Mouse (Mus musculus) megakaryocyte progenitor cell, adult 5-6 weeks (primary cell): ENCODE measurements around the gene Adgrd1. TPM values are rescaled to one million over a fixed set of nuclear protein-coding genes. Genes with fewer than 3 reads are reported as not detected.

Experiments used
- ATAC-seq: replicated peaks from 2 replicates; pipeline ENCODE4 v1.8.0; 2016; ENCODE audit warnings: mild to moderate bottlenecking, moderate TSS enrichment, inconsistent platforms; ENCODE audit not compliant: poor library complexity
- total RNA-seq, 2 experiments: library from RNA; stranded (forward) in 1 of 2; stranded (reverse) in 1 of 2; fragments of 157-497, 149-512 nt in 1 of 2; fragments of 200-1000 nt in 1 of 2; gene quantifications; 2 replicates each; pipeline versions ENCODE4 v1.2.3 to v1.2.4; 2015 to 2017

Adgrd1 gene
- total RNA-seq (2015) (0.15 and 0.59 TPM in 2 replicates), total RNA-seq (2017) (0.50 and 0.51 TPM in 2 replicates)

GRCm38 (mm10) chr5:129096511-129096910, at the start of gene Adgrd1:
Gene Adgrd1 (plus strand): TSS chr5:129096750.
- ATAC-seq, result no peak

DNA sequence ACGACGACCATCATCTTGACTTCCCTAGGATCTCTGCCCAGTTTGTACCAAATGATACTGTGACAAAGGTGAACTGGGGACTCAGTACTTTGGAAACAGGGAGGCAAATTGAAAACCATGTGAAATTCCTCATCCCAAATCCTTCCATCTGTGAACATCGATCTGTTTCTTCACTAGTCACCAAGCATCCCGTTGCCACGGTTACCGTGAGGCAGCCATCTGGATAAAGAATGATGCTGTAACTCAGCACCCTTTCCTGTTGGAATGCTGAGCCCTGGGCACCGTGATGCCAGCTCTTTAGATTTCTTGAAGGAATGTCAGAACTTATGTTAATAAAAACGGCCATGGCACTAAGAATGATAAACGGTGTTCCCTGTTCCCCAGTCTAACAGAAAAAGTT, 47.2 kb upstream of the Adgrd1 start:
- ATAC-seq, result no peak

DNA sequence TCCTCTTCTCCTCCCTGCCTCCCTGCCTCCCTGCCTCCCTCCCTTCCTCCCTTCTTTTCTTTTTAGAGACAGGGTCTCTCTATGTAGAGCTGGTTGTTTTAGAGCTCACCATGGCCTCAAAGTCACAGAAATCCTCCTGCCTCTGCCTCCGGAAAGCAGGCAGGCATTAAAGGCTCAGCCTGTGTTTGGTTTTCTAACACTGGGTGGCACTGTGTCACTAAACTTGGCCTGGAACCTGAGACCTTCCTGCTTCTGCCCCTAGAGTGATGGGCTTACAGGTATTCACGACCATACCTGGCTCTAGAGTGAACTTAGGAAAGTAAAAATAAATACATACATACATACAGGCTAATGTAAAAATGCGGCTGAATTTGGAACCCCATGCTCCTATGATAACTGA, 44.6 kb upstream of the Adgrd1 start:
- no peak for ATAC-seq

DNA sequence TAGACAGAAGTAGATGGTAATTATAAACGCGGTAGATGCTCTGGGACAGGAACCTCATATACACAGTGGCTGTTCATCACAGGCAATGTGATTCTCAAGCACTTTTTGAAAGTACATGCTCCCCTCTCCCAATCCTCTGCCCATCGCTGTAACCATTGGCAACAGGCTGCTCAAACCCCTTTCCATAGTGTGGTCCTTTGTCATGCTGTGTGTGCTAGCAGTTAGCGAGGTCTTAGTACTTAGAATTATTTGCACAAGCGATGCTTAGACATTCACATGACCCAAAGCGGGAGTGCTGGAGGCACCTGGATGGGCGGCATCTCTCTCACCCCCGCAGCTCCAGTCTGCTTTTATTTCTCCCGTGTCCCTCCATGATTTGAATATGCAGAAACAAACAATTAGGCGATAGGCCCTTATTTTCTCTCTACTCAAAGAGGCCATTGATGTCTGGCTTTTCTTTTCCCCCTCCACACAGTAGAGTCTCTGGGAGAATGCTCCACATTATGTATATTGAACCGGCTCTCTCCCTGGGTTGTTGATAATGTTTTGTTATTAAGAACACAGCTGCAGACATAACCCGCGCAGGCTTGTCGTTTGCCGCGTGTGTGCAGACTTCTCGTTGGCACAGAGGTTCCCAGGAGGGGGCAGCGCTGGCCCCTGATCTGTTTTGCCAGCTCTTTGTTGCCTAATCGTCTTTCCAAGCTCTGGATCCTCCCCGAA, 43.8 kb upstream of the Adgrd1 start:
- no peak for ATAC-seq

DNA sequence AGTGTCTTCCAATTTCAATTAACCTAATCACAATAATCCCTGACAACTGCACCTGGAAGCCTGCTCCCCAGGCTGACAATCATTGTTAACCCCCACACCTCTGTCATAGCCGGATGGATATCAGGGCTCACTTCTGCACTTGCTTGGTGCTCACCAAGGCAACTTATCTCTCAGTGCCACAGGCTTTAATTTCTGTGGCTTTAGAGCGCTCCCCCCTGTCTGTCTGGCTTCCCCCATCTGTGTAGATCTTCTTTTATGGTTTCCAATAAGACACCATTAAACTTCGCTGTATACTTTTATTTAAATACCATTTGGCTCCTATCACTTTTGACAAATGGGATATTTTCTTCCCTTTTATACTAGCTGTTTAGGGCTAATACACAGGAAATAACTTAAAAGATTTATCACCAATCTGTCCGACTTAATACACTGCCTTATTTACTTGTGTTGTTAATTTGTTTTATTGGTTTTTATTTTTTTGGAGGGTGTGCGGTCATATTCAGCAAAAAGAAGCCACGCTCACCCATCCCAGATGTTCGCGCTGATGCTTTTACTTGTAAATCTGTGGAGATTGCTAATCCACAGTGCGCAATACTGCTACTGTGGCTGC, 41.8 kb upstream of the Adgrd1 start:
- ATAC-seq, result peak; percentile 36; the same call in 1 of the 2 replicates

- ATAC-seq, result peak; percentile 43; the same call in 1 of the 2 replicates
These were observed 37.4 kb upstream of the Adgrd1 start for GRCm38 (mm10) chr5:129059116-129059515.

DNA sequence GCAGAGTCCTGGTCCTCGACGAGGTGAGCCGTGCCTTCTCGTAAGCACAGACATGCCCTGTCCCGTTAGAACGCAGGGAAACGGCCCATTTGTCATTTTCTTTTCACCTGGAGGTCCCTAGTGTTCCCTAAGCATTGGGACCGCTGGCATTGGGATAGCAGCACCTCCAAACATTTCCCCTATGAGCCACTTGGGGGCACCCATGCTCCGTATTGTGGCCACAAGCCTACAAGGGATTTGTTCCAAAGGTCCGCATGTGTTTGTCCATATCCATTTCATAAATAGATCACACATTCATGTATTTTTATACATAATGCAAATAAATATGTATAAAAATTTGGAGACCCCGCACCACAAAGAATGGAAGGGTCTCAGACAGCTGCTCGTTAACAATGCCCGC, 35.0 kb upstream of the Adgrd1 start:
- peak; percentile 64 for ATAC-seq

GRCm38 (mm10) chr5:129063037-129063791, 33.3 kb upstream of the Adgrd1 start:
- peak; percentile 70 for ATAC-seq

- no peak for ATAC-seq
These were observed 32.8 kb upstream of the Adgrd1 start for GRCm38 (mm10) chr5:129063792-129064087.

GRCm38 (mm10) chr5:129064186-129064585, 32.4 kb upstream of the Adgrd1 start:
- no peak for ATAC-seq

GRCm38 (mm10) chr5:129065301-129065700, 31.2 kb upstream of the Adgrd1 start:
- ATAC-seq, result peak; percentile 37; the same call in 1 of the 2 replicates

DNA sequence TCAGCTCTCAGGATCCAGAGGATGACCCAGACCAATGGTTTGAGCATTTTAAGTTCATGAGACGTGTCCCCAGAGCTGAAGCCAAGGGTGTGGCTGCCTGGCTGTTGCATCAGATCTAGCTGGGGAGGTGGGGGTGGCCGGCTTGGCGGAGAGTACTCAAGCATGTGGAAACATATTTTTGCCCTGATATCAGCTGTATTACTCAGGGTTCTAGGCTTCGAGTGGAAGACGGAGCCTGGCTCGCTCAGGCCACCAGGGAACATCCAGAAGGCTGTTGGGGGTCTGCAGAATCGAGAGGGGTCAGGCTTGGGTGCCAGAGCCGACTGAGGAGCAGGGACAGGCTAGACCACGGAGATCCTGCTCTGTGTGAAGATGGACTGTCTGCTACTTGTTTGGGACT, 30.6 kb upstream of the Adgrd1 start:
- ATAC-seq, result peak; percentile 45

DNA sequence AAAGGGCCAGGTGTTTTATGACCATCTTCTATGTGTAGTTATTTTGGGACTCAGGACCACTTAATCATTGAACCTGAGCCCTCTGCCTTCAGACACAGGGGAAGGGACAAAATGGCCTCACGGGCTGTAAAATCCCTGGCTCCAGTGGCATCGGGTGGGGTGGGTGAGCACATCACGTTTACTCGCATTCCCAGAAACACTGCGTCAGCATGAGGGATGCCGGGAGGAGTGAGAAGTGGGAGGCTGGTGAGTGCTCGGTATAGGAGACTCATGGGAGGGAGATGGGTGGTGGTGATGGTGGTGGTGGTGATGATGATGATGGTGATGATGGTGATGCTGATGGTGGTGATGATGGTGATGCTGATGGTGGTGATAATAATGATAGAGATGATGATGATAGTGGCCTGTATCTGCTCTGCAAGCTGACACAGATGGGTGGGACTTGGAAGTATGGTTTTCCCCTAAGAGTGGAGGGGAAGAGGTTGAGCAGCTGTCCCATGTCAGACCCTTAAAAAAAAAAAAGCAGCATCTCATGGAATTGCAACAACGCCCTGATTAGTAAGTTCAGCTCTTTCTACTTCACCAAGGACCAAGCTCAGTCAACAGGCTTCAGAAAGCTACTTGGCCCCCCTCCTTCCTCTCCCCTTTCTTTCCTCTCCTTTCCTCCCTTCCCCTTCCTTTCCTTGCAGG, 29.9 kb upstream of the Adgrd1 start:
- ATAC-seq, result no peak

DNA sequence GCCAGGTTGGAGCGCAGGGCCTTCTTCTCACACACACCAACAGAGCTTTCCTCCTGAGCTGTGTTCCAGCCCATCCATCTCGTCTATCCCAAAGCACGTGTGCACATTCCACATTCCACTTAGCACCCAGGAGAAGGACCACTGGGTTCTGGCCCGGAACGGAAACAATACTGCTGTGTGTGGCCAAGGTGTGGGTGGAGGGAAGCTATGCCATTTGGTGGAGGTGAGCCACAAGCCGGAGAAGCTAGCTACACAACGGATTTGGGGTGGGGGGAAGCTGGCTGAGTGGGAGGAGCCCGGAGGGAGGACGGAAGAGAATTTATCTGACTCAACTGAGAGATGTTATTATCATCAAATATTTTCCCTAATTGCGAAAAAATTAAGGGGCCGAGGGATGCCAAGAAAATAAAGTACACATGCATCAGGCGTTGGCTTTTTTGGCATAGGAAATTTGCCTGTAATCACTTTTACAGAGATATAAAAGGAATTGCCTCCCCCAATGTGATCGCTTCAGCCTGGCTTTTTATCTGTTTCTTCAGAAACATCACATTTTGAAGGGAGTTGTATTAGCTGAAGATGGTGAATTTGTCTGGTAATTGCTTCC, 29.2 kb upstream of the Adgrd1 start:
- ATAC-seq, result no peak

DNA sequence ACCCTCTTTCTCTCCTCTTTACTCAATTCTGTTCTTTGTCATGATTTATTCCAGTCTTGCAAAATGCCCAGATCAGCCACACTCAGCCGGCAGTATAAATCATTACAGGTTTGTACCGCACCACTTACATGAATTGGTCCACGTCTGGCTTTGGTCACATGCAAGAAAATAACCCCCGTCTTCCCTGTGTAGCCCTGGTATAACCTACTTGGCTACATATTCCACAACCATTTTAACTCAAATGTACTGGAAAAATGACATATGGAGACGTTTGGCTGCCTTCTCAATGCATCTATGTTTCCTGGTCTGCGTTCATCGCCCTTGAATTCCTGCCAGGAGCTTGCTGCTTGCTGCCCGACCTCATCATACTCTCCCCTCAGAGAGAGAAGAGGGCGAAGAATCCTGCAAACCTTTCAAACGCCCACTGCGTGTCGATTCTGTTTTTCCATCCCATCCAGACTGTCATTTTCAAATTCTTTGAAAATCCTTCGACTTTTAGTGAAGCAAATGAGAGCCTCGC, 24.7 kb upstream of the Adgrd1 start:
- no peak for ATAC-seq

DNA sequence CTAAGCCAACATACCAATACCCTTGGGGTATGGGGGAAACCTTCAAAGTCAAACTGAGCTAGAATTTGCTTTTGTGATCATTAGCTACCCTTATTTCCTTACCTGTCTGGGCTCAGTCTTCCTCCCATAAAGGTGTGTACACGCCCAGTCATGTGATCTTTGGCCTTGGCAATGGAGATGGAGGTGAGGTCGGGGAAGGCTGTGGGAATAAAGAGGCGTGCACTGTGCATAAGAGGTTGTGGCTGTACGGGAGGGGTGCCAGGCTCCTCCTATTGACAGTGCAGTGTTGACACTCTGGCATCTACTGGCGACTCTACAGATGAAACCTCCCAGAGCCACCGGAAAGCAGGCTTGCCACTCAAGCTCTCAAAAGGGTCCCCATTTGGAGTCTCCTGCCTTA, 23.1 kb upstream of the Adgrd1 start:
- no peak for ATAC-seq

- no peak for ATAC-seq
These were observed 20.5 kb upstream of the Adgrd1 start for GRCm38 (mm10) chr5:129076098-129076497.

- ATAC-seq, result peak; percentile 95
These were observed 19.3 kb upstream of the Adgrd1 start for GRCm38 (mm10) chr5:129077240-129077639.

GRCm38 (mm10) chr5:129081521-129081920, 15.0 kb upstream of the Adgrd1 start:
- no peak for ATAC-seq

GRCm38 (mm10) chr5:129085153-129085552, 11.4 kb upstream of the Adgrd1 start:
- ATAC-seq, result no peak
